Mouse (Mus musculus): ENCODE data around the gene Rab3c. TPM values are rescaled to one million over a fixed set of nuclear protein-coding genes. Genes with fewer than 3 reads are reported as not detected.

Rab3c gene
- total and polyA plus RNA-seq, 3 experiments = 0.16 to 0.20 TPM; not detected in 1

GRCm38 (mm10) chr13:110175651-110176050 is 105.1 kb downstream of the Rab3c start:
- no peak overlapping the region for H3K27ac ChIP-seq
- H3K79me2 ChIP-seq (replicated peaks; ENCODE audit: control insufficient read depth, insufficient read depth, low read length) = no peaks in the 10 kb centered on the region
- H3K36me3 ChIP-seq (ENCODE audit: control insufficient read depth, insufficient read depth, low read length) = no peaks in the 10 kb centered on the region
- WGBS = 70% methylated on average over 6 of the region's 6 CpGs
- intact Hi-C loops (cut with DNase I) = no loop called here
- no peaks in the 10 kb centered on the region for H3K27me3 ChIP-seq (ENCODE audit: control insufficient read depth, insufficient read depth, low read length)
- no peak for DNase-seq
- TF ChIP-seq EP300 (IDR thresholded peaks at IDR 0.05; ENCODE audit: insufficient read depth, low read depth, low read length) = no peak
- TF ChIP-seq POLR2A (IDR thresholded peaks at IDR 0.05; ENCODE audit: insufficient read depth, low read depth, low read length) = no peak
- TF ChIP-seq CTCF (IDR thresholded peaks at IDR 0.05) = no peak
- H3K4me1 ChIP-seq (ENCODE audit: control insufficient read depth, insufficient read depth, low read length) = no peaks in the 10 kb centered on the region
- H3K4me3 ChIP-seq = no peak overlapping the region
- H3K9ac ChIP-seq (ENCODE audit: low read depth, low read length) = no peak overlapping the region

GRCm38 (mm10) chr13:110169669-110170068 is 111.1 kb downstream of the Rab3c start:
- intact Hi-C loops (cut with DNase I) = no loop called here
- WGBS = 89% methylated on average over 3 of the region's 3 CpGs
- no peak overlapping the region for H3K4me3 ChIP-seq
- DNase-seq = no peak
- no peak overlapping the region for H3K9ac ChIP-seq (ENCODE audit: low read depth, low read length)
- H3K27me3 ChIP-seq (ENCODE audit: control insufficient read depth, insufficient read depth, low read length) = no peaks in the 10 kb centered on the region
- H3K79me2 ChIP-seq (replicated peaks; ENCODE audit: control insufficient read depth, insufficient read depth, low read length) = no peaks in the 10 kb centered on the region
- no peaks in the 10 kb centered on the region for H3K36me3 ChIP-seq (ENCODE audit: control insufficient read depth, insufficient read depth, low read length)
- H3K4me1 ChIP-seq (ENCODE audit: control insufficient read depth, insufficient read depth, low read length) = no peaks in the 10 kb centered on the region
- TF ChIP-seq CTCF (IDR thresholded peaks at IDR 0.05) = no peak
- no peak for TF ChIP-seq POLR2A (IDR thresholded peaks at IDR 0.05; ENCODE audit: insufficient read depth, low read depth, low read length)
- no peak for TF ChIP-seq EP300 (IDR thresholded peaks at IDR 0.05; ENCODE audit: insufficient read depth, low read depth, low read length)
- no peak overlapping the region for H3K27ac ChIP-seq

- 67% methylated on average over 4 of the region's 4 CpGs for WGBS
- Histone ChIP-seq H3K27ac (no peak overlapping the region), H3K9ac (ENCODE audit: low read depth, low read length) (no peak overlapping the region), H3K4me3 (no peak overlapping the region), H3K36me3 (ENCODE audit: control insufficient read depth, insufficient read depth, low read length) (no peaks in the 10 kb centered on the region), H3K27me3 (ENCODE audit: control insufficient read depth, insufficient read depth, low read length) (no peaks in the 10 kb centered on the region), H3K4me1 (ENCODE audit: control insufficient read depth, insufficient read depth, low read length) (no peaks in the 10 kb centered on the region), H3K79me2 (replicated peaks; ENCODE audit: control insufficient read depth, insufficient read depth, low read length) (no peaks in the 10 kb centered on the region)
- DNase-seq = no peak
- TF ChIP-seq EP300 (IDR thresholded peaks at IDR 0.05; ENCODE audit: insufficient read depth, low read depth, low read length) = no peak
- TF ChIP-seq POLR2A (IDR thresholded peaks at IDR 0.05; ENCODE audit: insufficient read depth, low read depth, low read length) = no peak
- no peak for TF ChIP-seq CTCF (IDR thresholded peaks at IDR 0.05)
- intact Hi-C loops (cut with DNase I) = no loop called here
These were observed 111.6 kb downstream of the Rab3c start for GRCm38 (mm10) chr13:110169152-110169551.

GRCm38 (mm10) chr13:110168570-110168969 is 112.2 kb downstream of the Rab3c start:
- 74% methylated on average over 4 of the region's 4 CpGs for WGBS
- H3K79me2 ChIP-seq (replicated peaks; ENCODE audit: control insufficient read depth, insufficient read depth, low read length) = no peaks in the 10 kb centered on the region
- H3K4me1 ChIP-seq (ENCODE audit: control insufficient read depth, insufficient read depth, low read length) = no peaks in the 10 kb centered on the region
- H3K27me3 ChIP-seq (ENCODE audit: control insufficient read depth, insufficient read depth, low read length) = no peaks in the 10 kb centered on the region
- TF ChIP-seq POLR2A (IDR thresholded peaks at IDR 0.05; ENCODE audit: insufficient read depth, low read depth, low read length) (no peak), CTCF (IDR thresholded peaks at IDR 0.05) (no peak), EP300 (IDR thresholded peaks at IDR 0.05; ENCODE audit: insufficient read depth, low read depth, low read length) (no peak)
- H3K4me3 ChIP-seq = no peak overlapping the region
- H3K27ac ChIP-seq = no peak overlapping the region
- no peak for DNase-seq
- H3K9ac ChIP-seq (ENCODE audit: low read depth, low read length) = no peak overlapping the region
- intact Hi-C loops (cut with DNase I) = no loop called here
- H3K36me3 ChIP-seq (ENCODE audit: control insufficient read depth, insufficient read depth, low read length) = no peaks in the 10 kb centered on the region

GRCm38 (mm10) chr13:110166622-110167330 is 114.0 kb downstream of the Rab3c start:
- intact Hi-C loops (cut with DNase I) = no loop called here
- Histone ChIP-seq H3K27ac (no peak overlapping the region), H3K4me3 (no peak overlapping the region), H3K79me2 (replicated peaks; ENCODE audit: control insufficient read depth, insufficient read depth, low read length) (no peaks in the 10 kb centered on the region), H3K36me3 (ENCODE audit: control insufficient read depth, insufficient read depth, low read length) (no peaks in the 10 kb centered on the region), H3K9ac (ENCODE audit: low read depth, low read length) (no peak overlapping the region), H3K4me1 (ENCODE audit: control insufficient read depth, insufficient read depth, low read length) (no peaks in the 10 kb centered on the region), H3K27me3 (ENCODE audit: control insufficient read depth, insufficient read depth, low read length) (no peaks in the 10 kb centered on the region)
- DNase-seq = no peak
- TF ChIP-seq EP300 (IDR thresholded peaks at IDR 0.05; ENCODE audit: insufficient read depth, low read depth, low read length) = no peak
- no peak for TF ChIP-seq CTCF (IDR thresholded peaks at IDR 0.05)
- TF ChIP-seq POLR2A (IDR thresholded peaks at IDR 0.05; ENCODE audit: insufficient read depth, low read depth, low read length) = no peak
- 86% methylated on average over 3 of the region's 3 CpGs for WGBS

- TF ChIP-seq EP300 (IDR thresholded peaks at IDR 0.05; ENCODE audit: insufficient read depth, low read depth, low read length) (no peak), POLR2A (IDR thresholded peaks at IDR 0.05; ENCODE audit: insufficient read depth, low read depth, low read length) (no peak), CTCF (IDR thresholded peaks at IDR 0.05) (no peak)
- intact Hi-C loops (cut with DNase I) = no loop called here
- no peaks in the 10 kb centered on the region for H3K79me2 ChIP-seq (replicated peaks; ENCODE audit: control insufficient read depth, insufficient read depth, low read length)
- WGBS = 57% methylated on average over 4 of the region's 4 CpGs
- no peak for DNase-seq
- H3K9ac ChIP-seq (ENCODE audit: low read depth, low read length) = no peak overlapping the region
- no peaks in the 10 kb centered on the region for H3K36me3 ChIP-seq (ENCODE audit: control insufficient read depth, insufficient read depth, low read length)
- no peaks in the 10 kb centered on the region for H3K27me3 ChIP-seq (ENCODE audit: control insufficient read depth, insufficient read depth, low read length)
- H3K4me1 ChIP-seq (ENCODE audit: control insufficient read depth, insufficient read depth, low read length) = no peaks in the 10 kb centered on the region
- H3K4me3 ChIP-seq = no peak overlapping the region
- H3K27ac ChIP-seq = no peak overlapping the region
These were observed 120.8 kb downstream of the Rab3c start for GRCm38 (mm10) chr13:110159980-110160379.

Measured in heart, adult 2 months (tissue).